Comparison of ENCODE assay signal across 20 mouse cellular contexts in the genomic region with DNA sequence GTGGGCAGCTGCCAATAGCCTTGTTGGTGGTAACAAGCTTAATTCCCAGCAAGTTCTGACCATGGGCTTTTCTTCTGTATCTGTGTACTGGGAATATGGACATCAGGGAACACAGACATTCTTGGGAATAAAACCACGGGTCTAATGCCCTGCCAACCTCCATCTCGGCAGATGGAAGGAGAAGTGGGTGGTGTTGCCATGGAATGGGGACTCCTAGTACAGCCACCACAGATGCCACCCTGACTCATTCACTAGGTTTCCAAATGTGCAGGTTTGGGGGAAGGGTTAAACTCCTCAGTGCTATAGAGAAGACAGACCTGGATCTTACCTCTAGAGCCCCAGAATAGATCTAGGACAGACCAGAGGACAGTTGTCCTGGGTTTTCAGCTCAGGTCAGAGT. TPM values are rescaled to one million over a fixed set of nuclear protein-coding genes. Genes with fewer than 3 reads are reported as not detected.
DNase-seq lines count a peak whose midpoint lies in the region; ATAC-seq lines count a peak whose summit lies in the region.
"Had no signal": no experiment of that assay in that cellular context is flagged by ENCODE, and none has a peak within 500 bp of the region (broad histone marks: within the 10 kb centered on the region; RNA-seq: fewer than 3 reads in every experiment).

No protein-coding gene starts in this region.

- H3K27me3 ChIP-seq in midbrain, embryonic 13.5 days = no peaks in the 10 kb centered on the region
- H3K27me3 ChIP-seq: CH12.LX; forebrain, embryonic 13.5 days; heart, embryonic 13.5 days had no signal

- no peak overlapping the region for H3K9ac ChIP-seq in midbrain, embryonic 13.5 days (replicated peaks)
- H3K9ac ChIP-seq: forebrain, embryonic 13.5 days; heart, embryonic 13.5 days; liver, embryonic 14.5 days had no signal

- no peak overlapping the region for H3K4me3 ChIP-seq in midbrain, embryonic 13.5 days (replicated peaks)
- H3K4me3 ChIP-seq: forebrain, embryonic 13.5 days; heart, embryonic 13.5 days; midbrain, embryonic 10.5 days had no signal

- no peak overlapping the region for H3K27ac ChIP-seq in midbrain, embryonic 13.5 days
- H3K27ac ChIP-seq: forebrain, embryonic 13.5 days; heart, embryonic 13.5 days; liver, embryonic 14.5 days; midbrain, embryonic 10.5 days had no signal

- DNase-seq in cerebellum, adult 11-12 months = peak; percentile 21
- no peak for DNase-seq in cerebellum, postnatal 4 days (ENCODE audit: low spot score in 2 of 2)
- peak; percentile 64 for DNase-seq in layer of hippocampus, adult 11-12 months (ENCODE audit: low spot score)
- no peak for DNase-seq in layer of hippocampus, postnatal 10 days (ENCODE audit: low spot score in 2 of 2)
- DNase-seq in 3T3-L1 (ENCODE audit: low read depth, low spot score) = peak; percentile 14
- DNase-seq in layer of hippocampus, adult 9-11 months = peak; percentile 77
- DNase-seq in adipocyte (ENCODE audit: low spot score) = no peak
- DNase-seq: adrenal gland, postnatal 25 days; gastrocnemius, postnatal 25 days; heart, postnatal 4 days; kidney, adult 2 months; kidney, postnatal 25 days; thymus, adult 18-20 months had no signal

- 78% methylated on average over 2 of the region's 2 CpGs for WGBS in midbrain, embryonic 13.5 days

- no peak overlapping the region for H3K4me2 ChIP-seq in midbrain, embryonic 13.5 days (replicated peaks)
- H3K4me2 ChIP-seq: forebrain, embryonic 13.5 days; heart, embryonic 13.5 days had no signal

- H3K4me1 ChIP-seq in midbrain, embryonic 13.5 days (replicated peaks) = no peaks in the 10 kb centered on the region
- H3K4me1 ChIP-seq: forebrain, embryonic 13.5 days; midbrain, embryonic 10.5 days had no signal

- no peaks in the 10 kb centered on the region for H3K9me3 ChIP-seq in midbrain, embryonic 13.5 days
- H3K9me3 ChIP-seq: forebrain, embryonic 13.5 days; heart, embryonic 13.5 days; midbrain, embryonic 10.5 days had no signal

- ATAC-seq in midbrain, embryonic 13.5 days = no peak
- ATAC-seq: forebrain, embryonic 13.5 days; lung, postnatal 0 days had no signal

- H3K36me3 ChIP-seq in midbrain, embryonic 13.5 days = no peaks in the 10 kb centered on the region
- H3K36me3 ChIP-seq: heart, embryonic 13.5 days; midbrain, embryonic 10.5 days had no signal

RNA-seq across cellular contexts. Expression of a gene that starts 31.1 kb away (rescaled TPM):
- total RNA-seq in layer of hippocampus, postnatal 10 days (2021) = 1 to 10 TPM; 1.9 to 2.6 TPM
- polyA plus RNA-seq in midbrain, embryonic 13.5 days (2015; fragmentation: Nextera tagmentation; extraction: Ambion mirVana) = 0.09 TPM in 1 of 2 replicates, not detected in the other
- polyA plus RNA-seq: kidney, adult 2 months; midbrain, embryonic 10.5 days had no signal

Comparison
In these comparisons a context has a peak if more than half of its experiments do, and no peak if none do; other contexts are left out.
1. DNase-seq: peak in cerebellum, adult 11-12 months (single experiment), layer of hippocampus, adult 11-12 months (single experiment), 3T3-L1 (single experiment) and layer of hippocampus, adult 9-11 months (single experiment); none in cerebellum, postnatal 4 days (0 of 2), layer of hippocampus, postnatal 10 days (0 of 2) and adipocyte (single experiment).